Mouse (Mus musculus): ENCODE measurements around the gene Diaph2.
"Not testable (repeated sequence)": the region's sequence is repeated elsewhere in the genome, so short reads cannot be mapped to it uniquely, and the experiment has no call there.

The Diaph2 gene

DNA sequence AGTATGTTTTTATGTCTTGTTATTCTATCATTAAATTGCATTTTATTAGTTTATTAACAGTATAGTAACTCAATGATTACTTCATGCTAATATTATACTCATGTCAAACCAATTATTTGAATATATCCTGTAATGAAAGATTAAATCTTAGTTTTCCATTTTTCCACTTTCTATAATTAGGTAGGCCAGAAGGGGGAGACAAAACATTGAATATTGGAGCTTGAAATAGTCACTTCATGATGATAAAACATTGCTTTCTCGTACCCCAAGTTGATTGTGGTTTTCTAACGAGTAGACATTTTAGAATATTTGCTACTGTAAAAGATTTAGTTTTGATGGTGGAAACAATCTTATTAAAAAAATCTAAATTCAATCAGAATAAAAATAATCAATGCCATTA, 82.4 kb downstream of the Diaph2 start:
- DNase-seq (ENCODE audit: low spot score): no peak

DNA sequence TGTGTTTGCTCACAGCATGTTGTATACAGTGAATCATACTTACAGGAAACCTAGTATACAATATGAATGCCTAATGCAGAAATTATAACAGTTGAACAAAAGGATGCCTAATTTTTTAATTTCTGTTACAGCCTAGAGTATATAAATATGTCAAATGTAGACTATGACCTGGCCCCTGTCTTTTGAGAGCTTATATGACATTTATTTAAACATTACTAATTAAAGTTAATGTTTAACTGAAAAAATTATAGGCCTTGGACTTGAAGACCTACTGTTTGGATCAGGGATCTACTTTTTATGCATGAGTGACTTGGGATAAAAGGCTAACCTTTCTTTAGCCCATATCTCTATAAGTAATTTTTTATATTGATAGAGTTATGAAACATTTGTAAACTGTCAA, 84.3 kb downstream of the Diaph2 start:
- DNase-seq (ENCODE audit: low spot score): no peak

DNA sequence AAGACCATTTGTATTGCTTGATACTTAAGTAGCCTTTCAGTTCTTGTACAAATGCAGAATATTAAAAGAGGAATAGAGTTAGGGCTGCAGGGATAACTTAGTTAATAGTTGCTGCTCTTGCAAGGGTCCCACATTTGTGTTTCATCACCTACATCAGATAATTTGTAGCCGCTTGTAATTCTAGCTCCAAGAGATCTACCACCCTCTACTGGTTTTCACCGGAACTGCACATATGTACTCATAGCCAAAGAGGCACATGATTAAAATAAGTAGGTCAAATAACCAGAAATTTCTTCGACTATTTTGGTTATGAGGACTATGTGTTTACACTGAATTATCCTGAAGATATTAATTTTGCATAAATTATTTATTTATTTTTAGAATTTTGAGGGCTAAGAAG, 134.9 kb downstream of the Diaph2 start:
- no peak for DNase-seq (ENCODE audit: low spot score)

DNA sequence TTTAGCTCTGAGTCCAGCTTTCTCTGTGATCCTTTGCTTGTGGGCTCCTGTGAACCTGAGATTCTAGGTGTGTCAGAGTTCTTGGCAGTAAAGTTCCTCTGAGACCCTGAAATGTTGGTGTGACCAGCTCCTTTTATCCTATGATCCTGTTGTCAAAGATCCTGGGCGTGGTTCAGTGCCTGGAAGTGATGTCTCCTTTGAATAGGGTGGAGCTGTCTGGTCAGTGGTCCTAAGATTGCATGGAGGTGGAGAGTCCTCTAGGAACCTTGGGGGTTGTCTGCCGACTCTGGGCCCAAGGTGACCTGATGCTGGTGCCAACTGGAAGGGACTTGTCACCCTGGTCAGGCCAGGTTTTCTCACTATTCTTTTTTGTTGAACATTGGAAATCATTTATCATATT, 176.3 kb downstream of the Diaph2 start:
- no peak for DNase-seq (ENCODE audit: low spot score)

DNA sequence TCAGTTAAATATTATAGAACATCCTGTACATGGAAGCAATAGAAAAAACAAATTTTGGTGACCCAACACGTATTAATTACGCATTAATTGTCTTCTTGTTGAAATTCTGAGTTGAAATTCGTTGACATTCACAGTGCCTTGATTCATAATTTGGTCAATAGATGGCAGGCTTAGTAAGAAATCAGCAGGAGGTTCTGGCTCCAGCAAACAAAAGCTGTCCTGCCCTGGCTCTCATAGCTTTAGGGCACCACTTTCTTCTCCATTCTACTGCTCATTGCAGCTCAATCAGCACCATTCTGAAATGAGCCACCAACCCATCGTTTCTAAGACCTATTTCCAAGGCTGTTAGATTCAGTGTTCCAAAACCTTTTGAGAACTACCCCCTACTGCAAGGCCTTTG, 225.3 kb downstream of the Diaph2 start:
- DNase-seq (ENCODE audit: low spot score): no peak

DNA sequence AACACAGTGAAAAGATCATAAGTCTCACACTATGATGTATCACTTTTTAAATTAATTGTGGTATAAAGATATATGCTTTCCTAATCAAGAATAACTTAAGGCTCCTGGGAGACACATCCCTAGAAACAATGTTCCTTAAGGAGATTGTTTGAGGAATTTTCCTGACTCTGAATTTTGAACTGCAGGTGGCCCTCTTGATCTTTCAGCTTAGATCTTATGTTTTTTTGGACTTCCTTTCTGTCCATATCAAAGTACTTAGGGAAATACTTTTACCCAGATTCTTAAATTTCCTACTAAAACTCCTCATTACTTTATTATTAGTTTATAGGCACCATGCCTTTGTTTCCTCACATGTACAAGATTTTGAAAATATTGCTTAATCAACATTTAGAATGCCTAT, 258.7 kb downstream of the Diaph2 start:
- no peak for DNase-seq (ENCODE audit: low spot score)

DNA sequence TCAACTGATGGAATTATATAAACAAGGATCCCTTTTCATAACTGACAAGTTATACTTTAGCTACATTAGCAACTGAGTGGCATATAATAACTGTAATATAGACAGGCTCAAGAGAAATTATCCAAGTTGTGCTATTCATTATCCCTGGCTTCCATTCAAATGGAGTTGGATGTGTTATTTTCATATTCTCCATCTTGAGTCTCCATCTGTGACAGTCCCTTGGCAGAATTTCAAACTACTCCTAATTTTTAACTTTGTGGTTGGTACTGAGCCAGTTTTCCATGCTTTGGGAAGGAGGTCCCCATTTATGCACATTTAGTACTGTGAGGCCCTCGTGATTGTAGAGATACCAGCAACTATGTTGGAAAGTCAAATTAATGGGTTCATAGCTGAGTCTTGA, 270.2 kb downstream of the Diaph2 start:
- no peak for DNase-seq (ENCODE audit: low spot score)

DNA sequence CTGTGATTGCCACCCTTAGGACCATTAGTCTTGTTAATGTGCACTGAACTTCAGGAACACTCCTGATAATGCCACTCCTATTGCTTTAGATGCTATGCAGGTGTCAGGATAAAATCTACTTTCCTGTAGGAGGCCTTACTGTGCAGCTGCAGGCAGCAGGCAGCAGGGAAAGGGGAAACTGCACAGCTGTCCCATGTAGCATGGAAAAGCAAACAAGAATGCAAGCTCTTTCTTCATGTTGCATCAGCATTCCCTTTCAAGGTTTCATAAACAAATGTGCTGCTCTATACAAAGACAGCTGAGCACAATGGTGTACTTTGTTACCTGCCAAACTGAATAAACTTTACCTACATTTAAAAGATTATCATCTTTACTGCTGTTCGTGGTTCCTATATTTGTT, 295.0 kb downstream of the Diaph2 start:
- no peak for DNase-seq (ENCODE audit: low spot score)

DNA sequence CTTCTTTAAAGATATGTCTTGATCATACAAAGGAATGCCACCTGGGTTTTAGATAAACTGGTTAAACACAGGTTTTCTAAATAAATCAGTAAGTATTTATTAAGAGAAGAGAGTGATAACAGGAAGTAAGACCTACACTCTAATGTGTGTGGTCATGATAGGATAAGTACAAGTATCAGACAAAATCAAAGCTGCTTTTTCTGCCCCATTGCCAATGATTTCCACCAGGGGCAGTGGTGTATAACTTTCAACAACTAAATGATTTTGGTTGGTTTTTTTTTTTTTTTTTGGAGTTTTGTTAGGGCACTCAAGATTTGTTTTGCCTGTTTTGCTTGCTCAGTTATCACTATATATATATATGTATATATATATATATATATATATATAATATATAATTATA, 399.7 kb downstream of the Diaph2 start:
- no peak for DNase-seq (ENCODE audit: low spot score)

DNA sequence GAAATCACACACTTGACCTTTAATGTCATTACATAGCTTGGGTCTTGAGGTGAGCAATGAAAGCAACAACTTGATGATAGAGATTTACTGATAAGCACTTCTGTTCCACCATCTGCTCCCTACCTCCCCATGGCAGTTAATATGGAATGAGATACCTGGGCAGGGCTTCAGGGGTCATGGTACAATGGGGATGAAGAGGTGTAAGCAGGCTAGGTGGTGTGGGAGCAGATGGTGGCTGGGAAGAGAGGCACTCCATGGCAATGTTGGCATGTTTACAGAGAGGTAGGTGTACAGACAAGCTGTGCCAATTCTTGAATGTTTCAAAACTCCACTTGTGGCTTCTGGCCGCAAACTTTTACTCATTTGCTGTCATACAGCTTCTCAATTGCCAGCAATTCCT, 402.6 kb downstream of the Diaph2 start:
- DNase-seq (ENCODE audit: low spot score): no peak

DNA sequence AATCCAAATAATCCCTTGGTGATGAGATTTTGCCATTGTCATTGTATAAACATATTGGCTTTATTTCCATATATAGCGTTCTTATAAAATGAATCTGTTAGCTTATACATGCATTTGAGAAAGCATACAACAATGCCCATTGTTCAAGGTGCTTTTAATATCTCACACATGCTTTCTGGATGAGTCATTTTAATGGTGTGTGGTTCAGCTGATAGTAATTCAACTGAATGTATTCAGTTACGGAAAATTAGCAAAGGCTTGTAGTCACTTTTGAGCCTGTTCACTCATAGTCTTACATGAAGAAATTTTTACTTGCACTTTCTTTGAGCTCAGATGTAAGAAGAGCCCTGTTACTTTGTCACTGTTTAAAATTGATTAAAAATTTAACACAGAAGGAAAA, 423.6 kb downstream of the Diaph2 start:
- DNase-seq (ENCODE audit: low spot score): no peak

DNA sequence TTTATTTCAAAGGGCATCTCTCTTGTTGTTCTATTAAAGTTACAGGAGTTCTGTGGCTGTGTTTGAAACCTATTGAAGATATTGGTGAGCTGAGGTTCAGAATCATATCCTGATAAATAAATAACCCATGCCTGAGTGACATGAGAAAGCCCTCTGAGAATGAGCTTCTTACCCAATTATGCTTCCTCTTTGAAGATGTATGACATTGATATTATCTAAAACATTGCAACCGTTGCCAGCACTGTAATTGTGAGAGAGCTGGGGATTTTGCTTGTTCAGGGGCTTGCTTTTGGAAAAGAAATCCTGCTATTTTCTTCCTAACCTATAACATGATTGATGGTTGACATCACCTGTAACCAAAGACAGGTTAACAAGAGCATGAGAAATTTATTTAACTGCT, 438.3 kb downstream of the Diaph2 start:
- DNase-seq (ENCODE audit: low spot score): no peak

DNA sequence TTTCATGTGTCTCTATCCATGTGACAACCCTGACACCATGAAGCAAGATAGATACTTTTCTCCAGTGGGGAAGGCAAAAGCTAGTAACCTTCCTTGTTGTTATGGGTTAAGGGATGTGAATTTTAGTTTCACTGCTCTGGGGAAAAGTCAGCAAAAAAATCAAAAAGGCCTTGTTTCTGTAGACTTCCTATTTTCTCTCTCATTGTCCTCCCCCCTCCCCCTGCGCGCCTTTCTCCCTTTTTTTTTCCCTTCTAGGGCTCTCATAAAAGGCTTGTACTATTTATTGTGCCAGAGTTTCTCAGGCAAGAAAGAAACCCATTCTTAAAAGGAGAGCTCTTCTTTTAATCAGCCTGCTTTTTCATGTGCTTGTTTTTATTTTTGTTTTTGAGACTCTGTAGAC, 438.9 kb downstream of the Diaph2 start:
- DNase-seq (ENCODE audit: low spot score): no peak

DNA sequence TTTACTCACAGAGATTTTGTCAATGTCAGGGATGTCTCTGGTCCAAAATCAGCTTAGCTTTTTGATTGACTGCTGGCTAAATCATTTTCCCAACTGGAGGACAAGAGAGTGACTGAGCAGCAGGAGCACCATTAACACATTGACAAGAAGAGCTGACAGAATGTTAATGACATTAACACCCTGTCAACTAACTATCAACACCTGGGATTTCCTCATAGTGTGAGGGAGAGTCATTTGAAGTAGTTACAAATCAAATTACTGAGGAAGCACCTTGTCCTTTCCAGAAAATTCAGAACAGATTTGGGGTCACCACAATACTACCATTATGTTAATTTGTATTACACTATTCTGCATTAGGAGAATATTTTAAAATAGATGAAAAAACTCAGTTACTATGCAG, 439.7 kb downstream of the Diaph2 start:
- no peak for DNase-seq (ENCODE audit: low spot score)

DNA sequence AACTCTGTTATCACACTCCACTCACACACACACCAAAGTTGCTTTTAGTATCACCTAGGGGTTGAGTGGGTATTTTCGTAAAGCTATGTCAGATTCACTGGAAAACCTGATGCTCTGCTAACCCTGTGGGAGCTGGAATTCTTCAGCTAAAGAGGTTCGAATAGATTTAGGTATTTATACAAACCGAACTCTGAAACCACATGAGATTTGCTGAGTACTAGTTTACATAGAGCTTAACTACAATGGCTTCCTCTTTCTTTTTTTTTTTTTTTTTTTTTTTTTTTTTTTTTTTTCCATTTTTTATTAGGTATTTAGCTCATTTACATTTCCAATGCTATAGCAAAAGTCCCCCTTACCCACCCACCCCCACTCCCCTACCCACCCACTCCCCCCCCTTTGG, 447.9 kb downstream of the Diaph2 start:
- DNase-seq (ENCODE audit: low spot score): not testable (repeated sequence)

DNA sequence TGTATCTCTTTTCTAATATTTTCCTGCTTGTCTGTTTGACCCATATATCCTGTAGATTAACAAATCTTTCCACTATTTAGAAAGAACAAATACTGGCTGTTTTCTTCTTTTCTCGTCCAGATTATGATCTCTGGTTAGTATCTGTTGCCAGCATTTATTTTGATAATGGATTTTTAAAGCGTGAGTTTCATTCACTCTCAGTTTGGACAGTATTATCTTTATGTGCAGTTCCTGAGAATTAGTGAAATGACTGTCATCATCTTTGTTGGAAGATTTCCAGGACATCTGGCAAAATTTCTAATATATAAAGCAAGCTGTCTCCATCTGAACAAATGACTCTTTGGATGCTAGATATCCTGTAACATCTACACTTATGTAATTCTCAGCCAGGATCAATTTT, 455.7 kb downstream of the Diaph2 start:
- DNase-seq (ENCODE audit: low spot score): no peak

DNA sequence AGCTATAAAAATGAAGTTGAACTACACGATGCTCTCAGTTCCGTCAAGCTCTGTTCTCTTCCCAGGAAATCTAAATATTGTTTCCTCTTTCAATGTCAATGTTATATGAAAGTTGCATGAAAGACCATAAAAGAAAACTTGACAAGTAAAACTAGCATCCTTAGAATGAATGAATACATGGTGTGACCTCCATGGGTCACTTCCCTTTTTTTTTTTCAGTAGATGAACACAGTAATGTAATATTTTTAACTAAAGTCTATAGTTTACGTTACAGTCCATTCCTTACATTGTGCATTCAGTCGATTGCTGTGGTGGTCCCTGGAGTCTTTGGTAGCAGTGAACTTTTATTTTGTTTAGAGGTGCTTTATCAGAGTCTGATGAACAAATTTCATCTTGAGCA, 462.7 kb downstream of the Diaph2 start:
- no peak for DNase-seq (ENCODE audit: low spot score)

DNA sequence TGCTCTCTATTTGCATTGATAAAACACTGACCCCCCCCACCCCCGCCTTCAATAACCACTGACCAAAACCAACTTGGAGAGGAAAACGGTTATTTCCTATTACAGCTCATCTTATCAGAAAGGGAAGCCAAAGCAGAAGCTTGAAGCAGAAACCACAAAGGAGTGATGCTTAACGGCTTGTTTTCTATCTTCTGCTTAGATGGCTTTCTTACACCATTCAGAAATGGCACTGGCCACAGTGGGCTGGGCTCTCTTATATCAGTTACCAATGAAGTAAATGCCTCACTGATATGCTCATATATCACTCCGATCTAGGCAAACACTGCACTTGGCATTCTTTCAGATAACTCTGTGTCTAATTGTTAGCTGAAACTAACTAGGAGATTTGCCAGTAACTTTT, 463.2 kb downstream of the Diaph2 start:
- DNase-seq (ENCODE audit: low spot score): no peak

DNA sequence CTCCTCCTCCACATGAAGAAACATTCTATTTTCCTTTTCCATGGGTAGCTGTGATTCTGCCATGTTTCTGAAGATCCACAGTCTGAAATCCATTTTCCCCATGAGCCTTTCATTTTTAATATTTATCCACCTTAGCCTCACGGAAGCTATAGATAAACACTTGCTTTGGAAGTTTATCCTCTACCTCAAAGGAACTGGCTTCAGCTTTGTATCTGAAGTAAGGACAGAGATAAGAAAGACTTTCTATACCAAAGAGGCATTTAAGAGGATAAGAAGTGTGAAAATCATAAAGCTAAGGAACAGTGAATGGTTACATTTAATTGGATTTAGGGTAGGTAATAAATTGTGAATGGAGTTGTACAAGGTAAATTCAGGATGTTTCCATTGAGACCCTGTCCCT, 480.5 kb downstream of the Diaph2 start:
- no peak for DNase-seq (ENCODE audit: low spot score)

DNA sequence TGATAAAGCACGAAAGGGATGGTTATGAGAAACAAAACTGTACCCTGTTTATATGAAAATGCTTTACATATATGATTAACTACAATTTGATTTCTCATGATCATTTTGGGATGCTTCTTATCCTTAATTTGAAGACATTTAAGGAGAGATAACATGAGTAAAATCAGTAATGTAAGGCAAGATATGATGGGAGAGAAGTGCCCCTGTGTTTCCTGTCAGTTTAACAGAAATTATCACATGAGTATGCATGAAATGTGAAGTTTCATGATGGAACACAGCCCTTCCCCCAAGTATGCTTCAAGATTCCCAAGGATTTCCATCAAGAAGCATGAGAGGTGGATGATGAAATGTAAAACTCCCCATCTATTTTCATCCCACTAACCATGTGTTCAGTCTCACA, 485.6 kb downstream of the Diaph2 start:
- DNase-seq (ENCODE audit: low spot score): no peak

DNA sequence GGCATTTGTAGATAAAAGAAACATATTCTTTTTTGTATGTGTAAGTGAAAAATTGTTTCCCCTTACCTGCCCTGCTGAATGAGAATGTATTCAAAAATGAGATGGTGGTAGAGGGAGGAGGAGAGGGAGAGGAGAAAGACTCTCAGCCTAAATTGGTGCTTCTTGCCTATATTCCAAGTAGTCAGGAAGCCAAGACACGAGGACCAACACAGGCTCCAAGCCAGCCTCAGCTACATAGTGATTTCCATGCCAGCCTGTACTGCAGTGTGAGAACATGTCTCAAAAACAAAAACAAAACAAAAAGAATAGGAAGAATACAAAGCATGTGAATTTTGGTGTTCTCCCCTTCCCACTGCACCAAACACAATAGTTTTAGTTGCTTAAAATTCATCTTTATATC, 497.1 kb downstream of the Diaph2 start:
- DNase-seq (ENCODE audit: low spot score): no peak

DNA sequence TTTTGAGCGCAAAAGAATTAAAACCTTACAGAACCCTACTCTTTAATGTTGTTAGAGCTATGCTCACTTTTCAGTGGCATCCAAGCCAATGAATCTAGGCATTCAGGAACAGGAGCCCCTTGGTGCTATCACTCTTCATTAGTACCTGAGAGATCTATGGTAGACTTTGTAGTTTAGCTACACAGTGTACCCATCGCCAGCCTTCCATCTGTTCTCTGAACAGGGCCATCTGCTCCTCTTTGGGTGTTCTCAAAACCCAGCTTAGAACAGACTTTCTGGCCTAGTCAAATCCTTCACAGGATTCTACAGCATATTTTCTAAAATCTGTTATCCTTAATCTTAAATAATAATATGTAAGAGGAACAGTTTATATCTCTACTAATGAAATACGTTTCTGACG, 504.1 kb downstream of the Diaph2 start:
- DNase-seq (ENCODE audit: low spot score): no peak

DNA sequence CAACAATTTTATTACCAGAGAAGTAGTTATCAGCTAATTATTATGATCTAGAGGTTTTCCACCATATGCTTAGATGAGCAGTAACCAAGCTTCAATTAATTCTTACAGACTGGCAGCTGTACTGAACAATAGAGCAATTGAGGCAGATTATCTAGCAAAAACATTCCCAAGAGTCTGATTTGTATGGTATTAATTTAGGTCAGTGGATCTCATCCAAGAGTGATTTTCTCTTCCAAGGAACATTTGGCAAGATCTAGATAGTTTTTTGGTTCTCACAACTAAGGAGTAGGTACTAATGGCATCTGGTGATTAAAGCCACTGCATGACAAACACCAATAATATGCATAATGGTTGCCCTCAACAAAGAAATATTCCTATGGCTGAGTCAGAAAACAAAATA, 516.2 kb downstream of the Diaph2 start:
- no peak for DNase-seq (ENCODE audit: low spot score)

DNA sequence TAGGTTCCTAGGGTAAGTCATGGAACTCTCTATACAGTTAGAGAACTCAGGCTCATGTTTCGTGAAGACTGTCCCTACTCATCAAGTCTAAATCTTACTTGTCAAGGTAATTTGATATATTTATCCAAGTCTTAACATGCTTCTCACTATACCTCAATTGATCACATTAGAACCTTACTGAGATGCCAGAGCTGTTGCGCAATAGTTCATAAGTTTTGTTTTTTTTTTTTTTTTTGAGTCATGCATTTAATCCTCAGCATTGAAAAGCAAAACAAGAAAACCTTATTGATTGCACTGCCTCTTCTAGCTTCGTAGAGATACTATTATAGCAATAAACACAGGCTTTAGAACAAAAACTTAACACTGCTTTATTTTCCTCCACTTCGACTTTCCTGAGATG, 529.6 kb downstream of the Diaph2 start:
- no peak for DNase-seq (ENCODE audit: low spot score)

DNA sequence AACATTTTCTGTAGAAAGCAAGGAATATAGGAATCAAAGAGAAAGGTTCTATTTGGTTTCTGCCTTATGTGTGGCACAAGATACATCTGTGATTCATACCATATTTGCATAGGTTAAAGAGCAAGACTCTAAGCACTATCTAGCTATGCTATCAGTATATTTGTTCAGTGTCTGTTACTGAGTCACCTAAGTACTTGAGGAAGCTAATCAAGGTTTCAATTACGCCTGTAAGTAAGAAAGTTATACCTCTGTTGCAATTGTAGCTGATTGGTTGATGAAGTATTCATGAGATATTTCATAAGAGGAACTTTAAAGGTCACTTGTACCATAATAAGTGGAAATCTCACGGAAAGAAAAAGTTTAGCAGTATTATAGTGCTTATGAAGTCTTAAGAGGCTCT, 531.9 kb downstream of the Diaph2 start:
- no peak for DNase-seq (ENCODE audit: low spot score)

DNA sequence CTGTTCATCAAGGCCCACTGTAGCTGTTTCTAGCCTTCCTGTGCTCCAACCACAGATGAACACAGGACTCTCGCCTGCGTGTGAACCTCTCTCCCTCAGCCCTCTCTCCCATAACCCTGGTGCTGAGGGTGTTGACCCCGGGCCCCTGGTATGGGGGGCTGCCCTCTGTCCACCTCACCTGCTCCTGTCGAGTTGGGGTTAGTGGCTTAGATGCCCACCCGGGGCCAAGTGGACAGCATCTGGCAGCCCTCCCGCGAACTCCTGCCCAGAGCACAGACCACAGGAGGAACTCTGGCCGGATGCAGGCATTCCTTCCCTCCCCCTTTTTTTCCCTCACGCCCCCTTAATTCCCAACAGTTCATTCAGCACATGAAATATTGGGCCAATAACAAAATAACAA, 537.5 kb downstream of the Diaph2 start:
- no peak for DNase-seq (ENCODE audit: low spot score)
